Mouse (Mus musculus): ENCODE measurements at regions not wholly inside any gene's neighbourhood (a gene's known extent, or its start where the extent isn't known, plus 50 kb on each side); places are given as distances from the start of the nearest gene placed in this dataset.

DNA sequence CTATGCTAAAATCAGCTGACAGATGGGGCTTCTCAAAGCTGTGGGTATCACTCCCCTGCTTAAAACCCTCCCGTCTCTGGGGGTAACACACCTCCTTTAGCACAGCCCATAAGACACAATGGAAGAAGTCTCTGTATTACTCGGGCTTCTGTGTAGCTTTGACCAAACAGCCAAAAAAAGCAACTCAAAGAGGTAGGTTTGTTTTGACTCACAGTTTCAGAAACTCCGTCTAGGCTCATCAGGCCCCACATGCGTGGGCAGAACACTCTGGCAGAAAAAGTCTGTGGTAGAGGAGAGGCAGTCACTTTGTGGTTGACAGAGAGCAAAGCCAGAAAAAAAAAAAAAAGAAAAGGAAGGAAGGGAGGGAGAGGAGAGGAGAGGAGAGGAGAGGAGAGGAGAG is 133.8 kb downstream of the Rps15a start:
- DNase-seq (ENCODE audit: low read depth in 1 of 2, low spot score in 2 of 2) = no peak
- H3K4me1 ChIP-seq (ENCODE audit: control insufficient read depth, insufficient read depth, insufficient read length) = no peaks in the 10 kb centered on the region
- WGBS = 66% methylated on average over 4 of the region's 4 CpGs
- no peak overlapping the region for H3K4me3 ChIP-seq (ENCODE audit: extremely low read depth, insufficient read depth, insufficient read length)
- no peaks in the 10 kb centered on the region for H3K36me3 ChIP-seq (ENCODE audit: control insufficient read depth, insufficient read depth, low read length)
- H3K27me3 ChIP-seq (ENCODE audit: control insufficient read depth, insufficient read depth, low read length) = no peaks in the 10 kb centered on the region
- TF ChIP-seq CTCF (IDR thresholded peaks at IDR 0.05; ENCODE audit: extremely low read depth, insufficient read depth, insufficient read length, insufficient replicate concordance) (no peak), POLR2A (IDR thresholded peaks at IDR 0.05; ENCODE audit: low read depth, low read length) (no peak)
- no peak overlapping the region for H3K27ac ChIP-seq (ENCODE audit: insufficient read depth, low read length)

DNA sequence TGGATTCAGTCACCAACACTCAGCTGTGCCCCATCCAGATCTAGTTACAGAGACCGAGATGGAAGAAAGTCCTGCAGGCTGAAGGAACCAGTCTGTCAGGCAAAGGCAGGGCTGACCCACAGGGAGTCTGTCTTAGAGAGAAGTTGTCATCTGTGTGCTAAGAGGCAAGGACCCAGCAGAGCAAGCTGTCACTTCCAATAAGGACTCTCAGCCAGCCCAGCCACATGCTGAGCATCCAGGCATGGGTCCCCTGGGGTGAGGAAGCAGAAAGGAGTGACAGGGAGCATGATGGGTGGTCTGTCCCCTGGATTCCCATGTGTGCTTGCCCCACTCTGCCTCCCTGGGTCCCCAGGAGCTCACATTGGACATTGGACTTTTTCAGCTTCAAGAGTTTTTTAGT is 144.8 kb downstream of the Rps15a start:
- H3K27me3 ChIP-seq (ENCODE audit: control insufficient read depth, insufficient read depth, low read length) = no peaks in the 10 kb centered on the region
- DNase-seq (ENCODE audit: low read depth in 1 of 2, low spot score in 2 of 2) = no peak
- H3K4me3 ChIP-seq (ENCODE audit: extremely low read depth, insufficient read depth, insufficient read length) = no peak overlapping the region
- H3K4me1 ChIP-seq (ENCODE audit: control insufficient read depth, insufficient read depth, insufficient read length) = no peaks in the 10 kb centered on the region
- TF ChIP-seq CTCF (IDR thresholded peaks at IDR 0.05; ENCODE audit: extremely low read depth, insufficient read depth, insufficient read length, insufficient replicate concordance) (no peak), POLR2A (IDR thresholded peaks at IDR 0.05; ENCODE audit: low read depth, low read length) (no peak)
- H3K36me3 ChIP-seq (ENCODE audit: control insufficient read depth, insufficient read depth, low read length) = no peaks in the 10 kb centered on the region
- 40% methylated on average over 1 of the region's 1 CpGs for WGBS
- H3K27ac ChIP-seq (ENCODE audit: insufficient read depth, low read length) = no peak overlapping the region

DNA sequence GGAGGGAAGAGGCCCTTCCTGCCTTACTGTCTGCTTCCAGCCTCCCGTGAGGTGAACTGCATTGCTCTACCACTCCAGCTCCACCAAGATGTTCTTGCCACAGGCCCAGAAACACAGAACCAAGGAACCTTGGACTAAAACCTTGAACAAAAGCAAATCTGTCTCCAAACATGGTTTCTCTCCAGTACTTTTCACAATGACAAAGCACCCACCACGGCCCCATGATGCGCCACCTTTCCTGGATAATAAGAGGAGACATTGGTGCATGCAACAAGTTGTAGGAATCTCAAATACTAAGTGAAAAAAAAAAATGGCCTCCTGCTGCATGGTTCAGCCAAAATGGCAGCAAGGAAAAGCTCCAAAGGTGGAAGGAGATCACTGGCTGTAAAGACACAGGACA is 172.6 kb downstream of the Rps15a start:
- H3K36me3 ChIP-seq (ENCODE audit: control insufficient read depth, insufficient read depth, low read length) = no peaks in the 10 kb centered on the region
- WGBS = 93% methylated on average over 3 of the region's 3 CpGs
- H3K27me3 ChIP-seq (ENCODE audit: control insufficient read depth, insufficient read depth, low read length) = no peaks in the 10 kb centered on the region
- H3K4me3 ChIP-seq (ENCODE audit: extremely low read depth, insufficient read depth, insufficient read length) = no peak overlapping the region
- no peaks in the 10 kb centered on the region for H3K4me1 ChIP-seq (ENCODE audit: control insufficient read depth, insufficient read depth, insufficient read length)
- no peak for TF ChIP-seq CTCF (IDR thresholded peaks at IDR 0.05; ENCODE audit: extremely low read depth, insufficient read depth, insufficient read length, insufficient replicate concordance)
- no peak for TF ChIP-seq POLR2A (IDR thresholded peaks at IDR 0.05; ENCODE audit: low read depth, low read length)
- DNase-seq (ENCODE audit: low read depth in 1 of 2, low spot score in 2 of 2) = no peak
- no peak overlapping the region for H3K27ac ChIP-seq (ENCODE audit: insufficient read depth, low read length)

DNA sequence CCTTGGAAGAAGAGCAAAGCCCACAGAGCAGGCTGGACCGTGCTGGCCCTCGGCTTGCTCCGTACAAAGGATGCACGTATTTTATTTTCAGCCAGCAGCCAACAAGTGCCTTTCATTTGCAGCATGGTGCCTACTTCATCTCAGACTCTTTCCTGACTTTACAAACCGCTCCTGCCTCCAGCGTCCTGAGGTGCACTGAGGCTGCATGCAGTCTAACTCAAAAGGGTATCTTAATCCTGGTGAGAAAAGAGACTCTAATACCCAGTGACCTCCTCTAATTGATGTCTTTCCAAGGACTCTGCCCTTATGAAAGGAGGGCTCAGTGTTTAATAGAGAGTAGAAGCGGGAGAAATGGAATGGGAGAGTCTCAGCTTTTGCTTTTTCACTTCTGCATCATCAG is 176.4 kb downstream of the Rps15a start:
- 76% methylated on average over 7 of the region's 7 CpGs for WGBS
- Histone ChIP-seq H3K27ac (ENCODE audit: insufficient read depth, low read length) (no peak overlapping the region), H3K27me3 (ENCODE audit: control insufficient read depth, insufficient read depth, low read length) (no peaks in the 10 kb centered on the region), H3K36me3 (ENCODE audit: control insufficient read depth, insufficient read depth, low read length) (no peaks in the 10 kb centered on the region), H3K4me1 (ENCODE audit: control insufficient read depth, insufficient read depth, insufficient read length) (no peaks in the 10 kb centered on the region), H3K4me3 (ENCODE audit: extremely low read depth, insufficient read depth, insufficient read length) (no peak overlapping the region)
- DNase-seq (ENCODE audit: low read depth in 1 of 2, low spot score in 2 of 2) = no peak
- TF ChIP-seq CTCF (IDR thresholded peaks at IDR 0.05; ENCODE audit: extremely low read depth, insufficient read depth, insufficient read length, insufficient replicate concordance) = no peak
- no peak for TF ChIP-seq POLR2A (IDR thresholded peaks at IDR 0.05; ENCODE audit: low read depth, low read length)

DNA sequence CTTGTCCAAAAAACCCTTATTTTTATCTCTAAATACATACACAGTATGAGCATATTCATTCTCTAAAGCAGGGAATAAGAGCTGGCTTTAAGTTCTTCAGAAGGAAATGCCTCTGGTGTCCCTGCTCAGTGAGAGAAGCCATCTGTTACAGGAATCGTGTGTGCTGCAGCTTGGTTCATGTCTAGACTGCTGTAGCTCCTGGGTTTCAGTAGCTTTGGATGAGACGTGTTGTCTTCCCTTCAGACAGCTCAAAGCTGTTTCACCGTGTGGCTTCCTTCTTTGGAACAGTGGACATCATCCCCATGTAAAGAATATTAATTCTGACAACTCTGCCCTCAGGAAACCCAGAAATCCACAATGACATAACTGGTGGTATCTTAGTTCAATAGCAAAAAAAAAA is 181.1 kb downstream of the Rps15a start:
- no peak overlapping the region for H3K27ac ChIP-seq (ENCODE audit: insufficient read depth, low read length)
- no peaks in the 10 kb centered on the region for H3K27me3 ChIP-seq (ENCODE audit: control insufficient read depth, insufficient read depth, low read length)
- TF ChIP-seq CTCF (IDR thresholded peaks at IDR 0.05; ENCODE audit: extremely low read depth, insufficient read depth, insufficient read length, insufficient replicate concordance) (no peak), POLR2A (IDR thresholded peaks at IDR 0.05; ENCODE audit: low read depth, low read length) (no peak)
- no peaks in the 10 kb centered on the region for H3K36me3 ChIP-seq (ENCODE audit: control insufficient read depth, insufficient read depth, low read length)
- no peak overlapping the region for H3K4me3 ChIP-seq (ENCODE audit: extremely low read depth, insufficient read depth, insufficient read length)
- no peaks in the 10 kb centered on the region for H3K4me1 ChIP-seq (ENCODE audit: control insufficient read depth, insufficient read depth, insufficient read length)
- WGBS = 70% methylated on average over 3 of the region's 3 CpGs
- DNase-seq (ENCODE audit: low read depth in 1 of 2, low spot score in 2 of 2) = no peak

DNA sequence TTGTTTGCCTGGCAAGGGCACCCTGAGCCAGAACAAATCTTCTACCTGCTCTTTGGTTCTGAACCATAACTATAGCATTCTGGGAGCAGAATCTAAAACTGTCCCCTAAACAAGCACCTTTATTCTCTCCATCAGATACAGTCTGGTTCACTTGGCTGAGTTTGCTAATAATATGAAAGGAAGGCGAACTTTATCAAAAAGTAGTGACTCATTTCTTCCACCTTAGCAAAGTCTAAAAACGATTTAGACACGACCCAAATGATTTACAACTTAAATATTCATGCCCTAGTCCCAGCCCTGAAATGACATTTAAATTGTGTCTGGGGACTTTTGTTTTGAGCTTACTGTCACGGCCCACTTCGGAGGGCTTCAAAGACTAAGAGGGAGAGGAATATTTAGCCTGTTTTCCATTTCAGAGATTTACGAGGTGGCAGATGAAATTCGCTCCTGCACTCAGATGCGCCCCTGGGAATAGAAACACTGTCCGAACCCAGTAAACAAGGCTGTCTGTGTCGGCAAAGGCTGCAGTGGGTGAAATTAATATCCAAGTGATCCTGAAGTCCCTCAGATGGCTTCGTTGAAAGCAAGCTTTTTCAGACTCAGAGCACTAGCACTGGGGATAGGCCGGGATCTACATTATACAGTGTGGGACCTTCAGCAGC is 184.6 kb downstream of the Rps15a start:
- Histone ChIP-seq H3K4me1 (ENCODE audit: control insufficient read depth, insufficient read depth, insufficient read length) (no peaks in the 10 kb centered on the region), H3K27ac (ENCODE audit: insufficient read depth, low read length) (no peak overlapping the region), H3K4me3 (ENCODE audit: extremely low read depth, insufficient read depth, insufficient read length) (no peak overlapping the region), H3K27me3 (ENCODE audit: control insufficient read depth, insufficient read depth, low read length) (no peaks in the 10 kb centered on the region), H3K36me3 (ENCODE audit: control insufficient read depth, insufficient read depth, low read length) (no peaks in the 10 kb centered on the region)
- TF ChIP-seq POLR2A (IDR thresholded peaks at IDR 0.05; ENCODE audit: low read depth, low read length) (no peak), CTCF (IDR thresholded peaks at IDR 0.05; ENCODE audit: extremely low read depth, insufficient read depth, insufficient read length, insufficient replicate concordance) (no peak)
- 76% methylated on average over 12 of the region's 12 CpGs for WGBS
- no peak for DNase-seq (ENCODE audit: low read depth in 1 of 2, low spot score in 2 of 2)

DNA sequence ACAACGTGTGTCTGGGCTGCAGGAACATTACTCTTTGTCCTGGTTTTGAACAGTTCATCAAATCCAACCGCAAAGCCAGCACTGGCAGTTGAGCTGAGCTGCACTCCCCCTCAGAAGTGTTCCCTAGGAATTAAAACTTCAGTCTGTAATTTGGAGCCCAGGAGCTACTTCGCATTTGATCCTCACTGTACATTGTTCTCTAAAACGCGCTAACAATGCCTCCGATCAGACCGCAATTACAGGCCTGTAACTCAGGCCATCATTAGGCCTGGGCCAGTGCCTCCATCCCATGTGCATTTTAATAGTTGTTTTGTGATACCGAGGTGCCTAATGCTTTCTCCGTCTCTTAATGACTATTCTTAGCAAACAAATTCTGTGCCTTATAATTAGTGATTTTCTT is 185.6 kb downstream of the Rps15a start:
- DNase-seq (ENCODE audit: low read depth in 1 of 2, low spot score in 2 of 2) = no peak
- Histone ChIP-seq H3K36me3 (ENCODE audit: control insufficient read depth, insufficient read depth, low read length) (no peaks in the 10 kb centered on the region), H3K4me3 (ENCODE audit: extremely low read depth, insufficient read depth, insufficient read length) (no peak overlapping the region), H3K27ac (ENCODE audit: insufficient read depth, low read length) (no peak overlapping the region), H3K4me1 (ENCODE audit: control insufficient read depth, insufficient read depth, insufficient read length) (no peaks in the 10 kb centered on the region), H3K27me3 (ENCODE audit: control insufficient read depth, insufficient read depth, low read length) (no peaks in the 10 kb centered on the region)
- 93% methylated on average over 9 of the region's 9 CpGs for WGBS
- TF ChIP-seq POLR2A (IDR thresholded peaks at IDR 0.05; ENCODE audit: low read depth, low read length) (no peak), CTCF (IDR thresholded peaks at IDR 0.05; ENCODE audit: extremely low read depth, insufficient read depth, insufficient read length, insufficient replicate concordance) (no peak)

Data from spleen, adult 2 months (tissue).